ENCODE assay signal across 8 mouse cellular contexts in the genomic region with DNA sequence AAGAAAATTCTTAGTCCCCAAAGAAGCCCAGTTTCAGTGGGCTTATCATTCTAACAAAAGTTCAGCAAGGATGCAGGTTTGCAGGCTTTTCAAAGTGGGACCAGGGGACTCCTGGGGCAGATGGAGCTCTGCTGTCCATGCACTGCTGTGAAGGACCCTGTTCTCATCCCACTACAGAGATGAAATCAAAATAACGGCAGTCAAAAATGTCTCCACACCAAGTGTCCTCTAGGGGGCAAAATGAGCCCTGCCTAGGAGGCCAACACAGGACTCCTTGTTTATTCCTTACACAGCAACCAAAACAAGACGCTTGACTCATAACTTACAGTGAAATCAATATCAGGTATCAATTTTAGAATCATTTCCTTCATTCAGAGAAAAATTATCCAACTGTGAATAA.
A peak's percentile ranks its signal among the peaks of the same experiment; 100 is the strongest.
DNase-seq lines count a peak whose midpoint lies in the region; ATAC-seq and TF ChIP-seq lines count a peak whose summit lies in the region.

No protein-coding gene starts in this region.

- H3K27ac ChIP-seq in kidney, adult 2 months (ENCODE audit: insufficient read depth, low read depth, low read length): no peak overlapping the region
- no peak overlapping the region for H3K27ac ChIP-seq in MEL (ENCODE audit: control insufficient read depth, low read depth, low read length)
- no peak overlapping the region for H3K27ac ChIP-seq in limb, embryonic 14.5 days (replicated peaks; ENCODE audit: low read depth, low read length)

- peak; percentile 54 for TF ChIP-seq CTCF in kidney, adult 2 months (conservative IDR thresholded peaks at IDR 0.05; ENCODE audit: insufficient read depth, insufficient read length, low read depth, low read length)
- TF ChIP-seq CTCF in MEL (IDR thresholded peaks at IDR 0.05 in 2 of 3, conservative IDR thresholded peaks at IDR 0.05 in 1 of 3; ENCODE audit: control insufficient read depth in 1 of 3, insufficient read depth in 1 of 3, low read depth in 2 of 3, low read length in 3 of 3, poor library complexity in 1 of 3, severe bottlenecking in 1 of 3): peak in 2 of 3 experiments; percentile 5 to 19; a peak in 1 of 6 replicates

- TF ChIP-seq POLR2A in kidney, adult 2 months (IDR thresholded peaks at IDR 0.05; ENCODE audit: low read depth, low read length): no peak
- TF ChIP-seq POLR2A in MEL (IDR thresholded peaks at IDR 0.05; ENCODE audit: control insufficient read depth in 1 of 2, insufficient read depth in 1 of 2, low read depth in 1 of 2, low read length in 2 of 2, poor library complexity in 1 of 2): no peak
- TF ChIP-seq POLR2A in limb, embryonic 14.5 days (IDR thresholded peaks at IDR 0.05; ENCODE audit: borderline replicate concordance, extremely low read depth, insufficient read depth, insufficient read length): no peak

- no peaks in the 10 kb centered on the region for H3K27me3 ChIP-seq in kidney, adult 2 months (replicated peaks; ENCODE audit: control insufficient read depth, insufficient read depth, low read length)
- no peaks in the 10 kb centered on the region; a peak in 1 of 4 replicates for H3K27me3 ChIP-seq in MEL (ENCODE audit: control insufficient read depth in 1 of 2, insufficient read depth in 2 of 2, low read length in 2 of 2)
- H3K27me3 ChIP-seq in limb, embryonic 14.5 days (ENCODE audit: control insufficient read depth, insufficient read depth, low read length): no peaks in the 10 kb centered on the region

- peak; percentile 63 for ATAC-seq in granulocyte monocyte progenitor cell, adult 5-6 weeks (replicated peaks; ENCODE audit: poor library complexity, severe bottlenecking)
- no peak for ATAC-seq in limb, embryonic 14.5 days (ENCODE audit: low FRiP score, low read depth)

- H3K4me1 ChIP-seq in kidney, adult 2 months (ENCODE audit: control insufficient read depth, insufficient read depth, low read length): no peaks in the 10 kb centered on the region
- no peaks in the 10 kb centered on the region for H3K4me1 ChIP-seq in MEL (ENCODE audit: control insufficient read depth in 1 of 2, insufficient read depth in 2 of 2, low read length in 2 of 2)
- no peaks in the 10 kb centered on the region for H3K4me1 ChIP-seq in limb, embryonic 14.5 days (ENCODE audit: control insufficient read depth, insufficient read depth, low read length)

- no peaks in the 10 kb centered on the region for H3K36me3 ChIP-seq in kidney, adult 2 months (ENCODE audit: control insufficient read depth, insufficient read depth, low read length)
- no peaks in the 10 kb centered on the region for H3K36me3 ChIP-seq in MEL (ENCODE audit: control insufficient read depth in 1 of 2, insufficient read depth in 2 of 2, low read length in 2 of 2)
- H3K36me3 ChIP-seq in limb, embryonic 14.5 days (ENCODE audit: control insufficient read depth, insufficient read depth, low read length): no peaks in the 10 kb centered on the region

- no peak for TF ChIP-seq EP300 in MEL (IDR thresholded peaks at IDR 0.05; ENCODE audit: low read depth in 1 of 2, low read length in 2 of 2)

- no peak overlapping the region for H3K4me2 ChIP-seq in limb, embryonic 14.5 days (replicated peaks; ENCODE audit: low read depth, low read length, severe bottlenecking)

- no peak overlapping the region for H3K9ac ChIP-seq in MEL (ENCODE audit: control insufficient read depth, low read depth, low read length, poor library complexity, severe bottlenecking)
- no peak overlapping the region for H3K9ac ChIP-seq in limb, embryonic 14.5 days (ENCODE audit: low read depth, low read length, severe bottlenecking)

- peak; percentile 57 for DNase-seq in kidney, adult 2 months
- no peak for DNase-seq in kidney, adult 11 months
- DNase-seq in MEL (ENCODE audit: low read depth, low spot score): peak; percentile 3
- DNase-seq in cerebellum, adult 11-12 months: peak; percentile 37
- DNase-seq in limb, embryonic 14.5 days (ENCODE audit: low spot score): peak; percentile 29
- peak; percentile 45 for DNase-seq in thymus, postnatal 14 days
- no peak for DNase-seq in urinary bladder, postnatal 10 days (ENCODE audit: low spot score)

- TF ChIP-seq RAD21 in MEL (IDR thresholded peaks at IDR 0.05; ENCODE audit: low read depth, low read length): no peak

- H3K4me3 ChIP-seq in kidney, adult 2 months (ENCODE audit: insufficient read depth, low read depth, low read length): no peak overlapping the region
- no peak overlapping the region for H3K4me3 ChIP-seq in MEL (ENCODE audit: control insufficient read depth in 1 of 2, insufficient read depth in 1 of 2, low read depth in 2 of 2, low read length in 2 of 2)
- no peak overlapping the region for H3K4me3 ChIP-seq in limb, embryonic 14.5 days (replicated peaks; ENCODE audit: low read length)

- WGBS in kidney, adult 2 months: 23% methylated on average over 2 of the region's 2 CpGs
- WGBS in limb, embryonic 14.5 days: 35% methylated on average over 2 of the region's 2 CpGs

- no peaks in the 10 kb centered on the region for H3K79me2 ChIP-seq in MEL (ENCODE audit: control insufficient read depth, insufficient read depth, low read length, poor library complexity)

- H3K9me3 ChIP-seq in MEL (replicated peaks; ENCODE audit: insufficient read depth, low read length): no peaks in the 10 kb centered on the region
- H3K9me3 ChIP-seq in limb, embryonic 14.5 days (ENCODE audit: control insufficient read depth, low read length): no peaks in the 10 kb centered on the region

TF ChIP-seq in MEL, 35 proteins besides CTCF, POLR2A, EP300 and RAD21:
- TF ChIP-seq NRF1 (IDR thresholded peaks at IDR 0.05; ENCODE audit: insufficient read depth, low read depth, low read length, poor library complexity, severe bottlenecking): no peak
- TF ChIP-seq NELFE (IDR thresholded peaks at IDR 0.05; ENCODE audit: low read depth, low read length): no peak
- TF ChIP-seq UBTF (IDR thresholded peaks at IDR 0.05; ENCODE audit: borderline replicate concordance, insufficient read depth, low read depth, low read length): no peak
- no peak for TF ChIP-seq MYC (IDR thresholded peaks at IDR 0.05; ENCODE audit: low read depth, low read length)
- no peak for TF ChIP-seq MYB (IDR thresholded peaks at IDR 0.05; ENCODE audit: low read depth, low read length)
- no peak for TF ChIP-seq USF2 (IDR thresholded peaks at IDR 0.05; ENCODE audit: borderline replicate concordance in 1 of 2, insufficient read depth in 1 of 2, low read depth in 1 of 2, low read length in 2 of 2)
- TF ChIP-seq ETS1 (IDR thresholded peaks at IDR 0.05; ENCODE audit: low read depth, low read length): no peak
- no peak for TF ChIP-seq RCOR1 (IDR thresholded peaks at IDR 0.05; ENCODE audit: low read depth, low read length)
- TF ChIP-seq POLR2AphosphoS5 (IDR thresholded peaks at IDR 0.05; ENCODE audit: borderline replicate concordance, low read depth, low read length): no peak
- no peak for TF ChIP-seq MAX (IDR thresholded peaks at IDR 0.05; ENCODE audit: low read length)
- no peak for TF ChIP-seq USF1 (IDR thresholded peaks at IDR 0.05; ENCODE audit: low read depth, low read length)
- no peak for TF ChIP-seq CHD2 (IDR thresholded peaks at IDR 0.05; ENCODE audit: low read length)
- no peak for TF ChIP-seq ZNF384 (IDR thresholded peaks at IDR 0.05; ENCODE audit: low read depth, low read length)
- no peak for TF ChIP-seq KAT2A (conservative IDR thresholded peaks at IDR 0.05; ENCODE audit: low read depth, low read length)

Comparison
In these comparisons a context has a peak if more than half of its experiments do, and no peak if none do; other contexts are left out.
1. DNase-seq: peak in kidney, adult 2 months (single experiment), MEL (single experiment), cerebellum, adult 11-12 months (single experiment), limb, embryonic 14.5 days (single experiment) and thymus, postnatal 14 days (single experiment); none in kidney, adult 11 months (single experiment) and urinary bladder, postnatal 10 days (single experiment).